Mouse (Mus musculus): ENCODE results near the gene Ncoa3. TPM values are rescaled to one million over a fixed set of nuclear protein-coding genes. Genes with fewer than 3 reads are reported as not detected.
A peak's percentile ranks its signal among the peaks of the same experiment; 100 is the strongest.

The Ncoa3 gene
- polyA plus RNA-seq, 1 experiment from 2014 or later = 18.5 TPM

- no peak overlapping the region for H3K4me2 ChIP-seq (ENCODE audit: low read depth, low read length)
- H3K9ac ChIP-seq (replicated peaks; ENCODE audit: low read depth, low read length) = no peak overlapping the region
- H3K9me3 ChIP-seq (ENCODE audit: control insufficient read depth, low read length) = no peaks in the 10 kb centered on the region
- H3K4me1 ChIP-seq (ENCODE audit: control insufficient read depth, insufficient read depth, low read length) = no peaks in the 10 kb centered on the region
- no peak overlapping the region for H3K27ac ChIP-seq (ENCODE audit: low read depth, low read length)
- WGBS = 76% methylated on average over 6 of the region's 6 CpGs
- H3K4me3 ChIP-seq (ENCODE audit: low read depth, low read length) = no peak overlapping the region
- H3K36me3 ChIP-seq (ENCODE audit: control insufficient read depth, insufficient read depth, low read length) = no peaks in the 10 kb centered on the region
- ATAC-seq (ENCODE audit: low read depth) = no peak
- H3K27me3 ChIP-seq (ENCODE audit: control insufficient read depth, insufficient read depth, low read length) = no peaks in the 10 kb centered on the region
These were observed 11.0 kb upstream of the Ncoa3 start for GRCm38 (mm10) chr2:165981248-165981977.

GRCm38 (mm10) chr2:165982512-165983389 lies 9.7 kb upstream of the Ncoa3 start:
- Histone ChIP-seq H3K4me2 (ENCODE audit: low read depth, low read length) (no peak overlapping the region), H3K4me1 (ENCODE audit: control insufficient read depth, insufficient read depth, low read length) (peaks cover 6% of the 10 kb centered on the region; the same call in 1 of the 2 replicates), H3K9me3 (ENCODE audit: control insufficient read depth, low read length) (no peaks in the 10 kb centered on the region), H3K27ac (ENCODE audit: low read depth, low read length) (no peak overlapping the region), H3K4me3 (ENCODE audit: low read depth, low read length) (no peak overlapping the region), H3K27me3 (ENCODE audit: control insufficient read depth, insufficient read depth, low read length) (no peaks in the 10 kb centered on the region), H3K36me3 (ENCODE audit: control insufficient read depth, insufficient read depth, low read length) (no peaks in the 10 kb centered on the region), H3K9ac (replicated peaks; ENCODE audit: low read depth, low read length) (no peak overlapping the region)
- 58% methylated on average over 16 of the region's 16 CpGs for WGBS
- ATAC-seq (ENCODE audit: low read depth) = no peak

DNA sequence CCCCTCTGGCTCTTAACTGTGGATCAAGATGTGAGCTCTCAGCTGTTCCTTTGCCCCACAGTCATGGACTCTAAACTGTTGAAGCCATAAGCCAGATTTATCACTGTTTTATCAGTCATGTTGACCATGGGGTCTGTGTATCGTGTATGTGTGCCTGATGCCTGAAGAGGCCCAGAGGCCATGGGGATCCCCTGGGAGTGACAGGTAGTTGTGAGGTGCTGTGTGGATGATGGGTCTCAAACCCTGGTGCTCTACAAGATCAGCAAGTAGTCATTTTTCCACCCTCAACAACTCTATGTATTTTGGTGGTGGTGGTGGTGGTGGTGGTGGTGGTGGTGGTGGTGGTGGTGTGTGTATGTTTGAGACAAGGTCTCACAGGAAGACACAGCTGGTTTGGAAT lies 8.1 kb upstream of the Ncoa3 start:
- no peak for ATAC-seq (ENCODE audit: low read depth)
- Histone ChIP-seq H3K4me1 (ENCODE audit: control insufficient read depth, insufficient read depth, low read length) (peaks cover 6% of the 10 kb centered on the region; the same call in 1 of the 2 replicates), H3K27me3 (ENCODE audit: control insufficient read depth, insufficient read depth, low read length) (no peaks in the 10 kb centered on the region), H3K9ac (replicated peaks; ENCODE audit: low read depth, low read length) (no peak overlapping the region), H3K4me2 (ENCODE audit: low read depth, low read length) (no peak overlapping the region), H3K4me3 (ENCODE audit: low read depth, low read length) (no peak overlapping the region), H3K27ac (ENCODE audit: low read depth, low read length) (no peak overlapping the region), H3K9me3 (ENCODE audit: control insufficient read depth, low read length) (no peaks in the 10 kb centered on the region), H3K36me3 (ENCODE audit: control insufficient read depth, insufficient read depth, low read length) (no peaks in the 10 kb centered on the region)
- WGBS = 100% methylated on average over 1 of the region's 1 CpGs

GRCm38 (mm10) chr2:165984891-165985290 lies 7.5 kb upstream of the Ncoa3 start:
- 94% methylated on average over 6 of the region's 6 CpGs for WGBS

DNA sequence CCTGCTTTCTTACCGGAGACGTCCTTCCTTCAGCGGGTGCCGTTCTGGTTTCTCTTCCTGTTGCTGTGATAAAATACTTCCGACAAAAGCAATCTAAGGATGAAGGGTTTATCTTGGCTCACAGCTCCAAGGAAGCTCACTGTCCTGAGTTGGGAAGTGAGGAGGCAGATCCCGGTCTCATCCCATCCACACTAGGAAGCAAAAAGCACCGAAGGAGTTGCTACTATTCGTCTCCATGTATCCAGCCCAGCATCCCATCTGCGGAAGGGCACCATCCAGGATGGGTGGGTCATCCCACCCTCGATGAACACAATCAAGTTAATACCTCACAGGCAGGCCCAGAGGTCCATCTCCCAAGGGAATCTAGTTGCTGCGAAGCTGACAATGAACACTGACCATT lies 6.9 kb upstream of the Ncoa3 start:
- ATAC-seq (ENCODE audit: low read depth) = no peak
- WGBS = 93% methylated on average over 11 of the region's 11 CpGs
- Histone ChIP-seq H3K9me3 (ENCODE audit: control insufficient read depth, low read length) (no peaks in the 10 kb centered on the region), H3K9ac (replicated peaks; ENCODE audit: low read depth, low read length) (no peak overlapping the region), H3K36me3 (ENCODE audit: control insufficient read depth, insufficient read depth, low read length) (no peaks in the 10 kb centered on the region), H3K4me3 (ENCODE audit: low read depth, low read length) (no peak overlapping the region), H3K4me2 (ENCODE audit: low read depth, low read length) (no peak overlapping the region), H3K27ac (ENCODE audit: low read depth, low read length) (no peak overlapping the region), H3K27me3 (ENCODE audit: control insufficient read depth, insufficient read depth, low read length) (no peaks in the 10 kb centered on the region), H3K4me1 (ENCODE audit: control insufficient read depth, insufficient read depth, low read length) (peaks cover 6% of the 10 kb centered on the region; the same call in 1 of the 2 replicates)

More at GRCm38 (mm10) chr2:165984891-165985290, 7.5 kb upstream of the Ncoa3 start:
- Histone ChIP-seq H3K9ac (replicated peaks; ENCODE audit: low read depth, low read length) (no peak overlapping the region), H3K4me1 (ENCODE audit: control insufficient read depth, insufficient read depth, low read length) (peaks cover 6% of the 10 kb centered on the region; the same call in 1 of the 2 replicates), H3K4me3 (ENCODE audit: low read depth, low read length) (no peak overlapping the region), H3K4me2 (ENCODE audit: low read depth, low read length) (no peak overlapping the region), H3K9me3 (ENCODE audit: control insufficient read depth, low read length) (no peaks in the 10 kb centered on the region), H3K27me3 (ENCODE audit: control insufficient read depth, insufficient read depth, low read length) (no peaks in the 10 kb centered on the region), H3K27ac (ENCODE audit: low read depth, low read length) (no peak overlapping the region), H3K36me3 (ENCODE audit: control insufficient read depth, insufficient read depth, low read length) (no peaks in the 10 kb centered on the region)
- ATAC-seq (ENCODE audit: low read depth) = no peak

GRCm38 (mm10) chr2:165986921-165987453 lies 5.4 kb upstream of the Ncoa3 start:
- H3K4me3 ChIP-seq (ENCODE audit: low read depth, low read length) = peak overlapping the region; percentile 33
- WGBS = 1% methylated on average over 23 of the region's 23 CpGs
- H3K27me3 ChIP-seq (ENCODE audit: control insufficient read depth, insufficient read depth, low read length) = no peaks in the 10 kb centered on the region
- peak overlapping the region; percentile 41 for H3K9ac ChIP-seq (replicated peaks; ENCODE audit: low read depth, low read length)
- H3K4me1 ChIP-seq (ENCODE audit: control insufficient read depth, insufficient read depth, low read length) = peaks cover 6% of the 10 kb centered on the region; the same call in 1 of the 2 replicates
- H3K9me3 ChIP-seq (ENCODE audit: control insufficient read depth, low read length) = no peaks in the 10 kb centered on the region
- peak overlapping the region; percentile 69 for H3K4me2 ChIP-seq (ENCODE audit: low read depth, low read length)
- ATAC-seq (ENCODE audit: low read depth) = peak; percentile 63; the same call in 1 of the 2 replicates
- H3K27ac ChIP-seq (ENCODE audit: low read depth, low read length) = peak overlapping the region; percentile 62
- no peaks in the 10 kb centered on the region for H3K36me3 ChIP-seq (ENCODE audit: control insufficient read depth, insufficient read depth, low read length)

- Histone ChIP-seq H3K36me3 (ENCODE audit: control insufficient read depth, insufficient read depth, low read length) (no peaks in the 10 kb centered on the region), H3K4me1 (ENCODE audit: control insufficient read depth, insufficient read depth, low read length) (peaks cover 8% of the 10 kb centered on the region), H3K27me3 (ENCODE audit: control insufficient read depth, insufficient read depth, low read length) (no peaks in the 10 kb centered on the region), H3K4me3 (ENCODE audit: low read depth, low read length) (peak overlapping the region; percentile 81), H3K4me2 (ENCODE audit: low read depth, low read length) (peak overlapping the region; percentile 83), H3K9ac (replicated peaks; ENCODE audit: low read depth, low read length) (peak overlapping the region; percentile 89), H3K9me3 (ENCODE audit: control insufficient read depth, low read length) (no peaks in the 10 kb centered on the region), H3K27ac (ENCODE audit: low read depth, low read length) (peak overlapping the region; percentile 85)
- ATAC-seq (ENCODE audit: low read depth) = peak; percentile 79
- 4% methylated on average over 33 of the region's 35 CpGs for WGBS
These were observed 901 bp downstream of the Ncoa3 start for GRCm38 (mm10) chr2:165993173-165993900.

GRCm38 (mm10) chr2:165994341-165994740 lies 1.9 kb downstream of the Ncoa3 start:
- no peak overlapping the region for H3K27ac ChIP-seq (ENCODE audit: low read depth, low read length)
- ATAC-seq (ENCODE audit: low read depth) = no peak
- 94% methylated on average over 4 of the region's 4 CpGs for WGBS
- no peaks in the 10 kb centered on the region for H3K27me3 ChIP-seq (ENCODE audit: control insufficient read depth, insufficient read depth, low read length)
- H3K4me2 ChIP-seq (ENCODE audit: low read depth, low read length) = no peak overlapping the region
- no peak overlapping the region for H3K4me3 ChIP-seq (ENCODE audit: low read depth, low read length)
- no peaks in the 10 kb centered on the region for H3K9me3 ChIP-seq (ENCODE audit: control insufficient read depth, low read length)
- H3K4me1 ChIP-seq (ENCODE audit: control insufficient read depth, insufficient read depth, low read length) = peaks cover 12% of the 10 kb centered on the region
- no peaks in the 10 kb centered on the region for H3K36me3 ChIP-seq (ENCODE audit: control insufficient read depth, insufficient read depth, low read length)
- no peak overlapping the region for H3K9ac ChIP-seq (replicated peaks; ENCODE audit: low read depth, low read length)
